Mouse (Mus musculus) hindbrain, embryonic 12.5 days (tissue): ENCODE measurements around the gene Glycam1. TPM values are rescaled to one million over a fixed set of nuclear protein-coding genes. Genes with fewer than 3 reads are reported as not detected.

Source experiments
- ATAC-seq: fragments of 200-750 bp; cut with Nextera tagmentation; 2 replicates; pipeline ENCODE4 v1.8.0; 2017; ENCODE audit warnings: moderate TSS enrichment; ENCODE audit not compliant: low FRiP score
- H3K27ac ChIP-seq: fragments of 300-500 bp; sonication (generic); 2 replicates; pipeline ENCODE4 v1.5.1; 2016; ENCODE audit warnings: mild to moderate bottlenecking
- H3K27me3 ChIP-seq: fragments of 300-500 bp; sonication (generic); 2 replicates; pipeline ENCODE4 v1.6.1; 2016; ENCODE audit warnings: mild to moderate bottlenecking
- H3K36me3 ChIP-seq: fragments of 300-500 bp; sonication (generic); 2 replicates; pipeline ENCODE4 v1.6.1; 2016; ENCODE audit warnings: mild to moderate bottlenecking
- H3K4me1 ChIP-seq: fragments of 300-500 bp; sonication (generic); 2 replicates; pipeline ENCODE4 v1.6.1; 2016
- H3K4me2 ChIP-seq: fragments of 300-500 bp; sonication (generic); replicated peaks from 2 replicates; pipeline ENCODE4 v1.6.1; 2016; ENCODE audit warnings: mild to moderate bottlenecking
- H3K4me3 ChIP-seq: fragments of 300-500 bp; sonication (generic); 2 replicates; pipeline ENCODE4 v1.5.1; 2016; ENCODE audit warnings: mild to moderate bottlenecking
- H3K9ac ChIP-seq: fragments of 300-500 bp; sonication (generic); 2 replicates; pipeline ENCODE4 v1.6.1; 2016; ENCODE audit warnings: mild to moderate bottlenecking, moderate library complexity
- H3K9me3 ChIP-seq: fragments of 300-500 bp; sonication (generic); replicated peaks from 2 replicates; pipeline ENCODE4 v1.6.1; 2016; ENCODE audit warnings: mild to moderate bottlenecking
- WGBS: fragments of 180-500 bp; shearing (Covaris S2); methylation state at CpG from one replicate; pipeline ENCODE4 v1.1.7; 2016; 5-methylcytosine and 5-hydroxymethylcytosine counted together
- polyA plus RNA-seq: library from polyadenylated mRNA; unstranded; fragments of >200 nt; fragmentation: Nextera tagmentation; extraction: Ambion mirVana; gene quantifications from 2 replicates; pipeline ENCODE4 v1.2.1, GENCODE M21; 2016

Gene Glycam1
- polyA plus RNA-seq, 1 experiment from 2014 or later, result not detected

DNA sequence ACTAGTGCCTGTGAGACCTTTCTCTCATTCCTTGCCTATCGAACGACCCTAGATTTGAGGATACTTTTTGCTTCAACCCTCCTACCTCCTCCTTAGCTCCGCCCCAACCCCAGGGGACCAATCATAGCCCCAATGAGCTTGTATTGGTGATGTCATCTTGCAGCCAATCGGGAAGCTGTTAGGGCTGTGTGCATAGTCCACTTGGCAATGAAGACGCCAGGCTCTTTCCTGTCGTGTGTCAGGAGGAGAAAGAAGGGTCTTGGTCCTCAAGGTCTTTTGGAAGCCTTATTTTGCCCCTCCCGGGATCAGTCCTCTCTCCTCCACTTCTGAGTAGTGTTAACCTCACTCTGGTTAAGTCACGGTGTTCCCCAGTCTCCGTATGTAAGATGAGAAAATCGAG, 50.8 kb downstream of the Glycam1 start:
- WGBS, result 3% methylated on average over 10 of the region's 10 CpGs
- peaks cover 2% of the 10 kb centered on the region; the same call in 1 of the 2 replicates for H3K36me3 ChIP-seq
- peak overlapping the region; percentile 30 for H3K4me3 ChIP-seq
- no peaks in the 10 kb centered on the region for H3K9me3 ChIP-seq
- peak overlapping the region; percentile 32; the same call in 1 of the 2 replicates for H3K9ac ChIP-seq
- peaks cover 41% of the 10 kb centered on the region for H3K4me1 ChIP-seq
- ATAC-seq, result peak; percentile 87
- H3K4me2 ChIP-seq, result peak overlapping the region; percentile 49
- H3K27me3 ChIP-seq, result no peaks in the 10 kb centered on the region
- peak overlapping the region; percentile 75 for H3K27ac ChIP-seq

DNA sequence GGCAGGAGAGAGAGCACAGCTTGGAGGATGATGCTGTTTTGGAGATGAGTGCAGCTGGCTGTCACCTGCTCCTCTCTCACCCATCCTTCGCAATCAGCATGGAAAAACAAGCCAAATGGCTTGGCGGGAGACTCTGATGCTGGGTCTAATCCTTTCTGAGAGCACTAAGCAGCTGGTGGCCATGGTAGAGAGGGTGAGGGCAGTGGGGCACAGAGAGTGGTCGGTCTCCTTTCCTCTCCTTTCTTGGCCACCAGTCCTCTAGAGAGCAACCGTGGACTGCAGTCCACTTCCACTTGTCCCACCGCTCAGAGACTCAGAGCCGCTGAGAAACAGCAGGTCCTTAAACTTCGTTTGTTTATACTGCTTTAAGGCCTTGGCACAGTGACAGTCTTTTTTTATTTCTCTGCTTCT, 51.3 kb downstream of the Glycam1 start:
- Histone ChIP-seq H3K27ac (peak overlapping the region; percentile 75), H3K9ac (peak overlapping the region; percentile 15; the same call in 1 of the 2 replicates), H3K4me1 (peaks cover 36% of the 10 kb centered on the region), H3K4me3 (no peak overlapping the region), H3K27me3 (no peaks in the 10 kb centered on the region), H3K4me2 (peak overlapping the region; percentile 49), H3K36me3 (peaks cover 2% of the 10 kb centered on the region; the same call in 1 of the 2 replicates), H3K9me3 (no peaks in the 10 kb centered on the region)
- WGBS, result 6% methylated on average over 7 of the region's 7 CpGs
- ATAC-seq, result peak; percentile 60

Other genes with a start within 250 kb of the Glycam1 start
- 20.5 and 23.8 TPM in 2 replicates for gene Zfp385a, start 225.0 kb downstream of the Glycam1 start, polyA plus RNA-seq
- 26.8 and 27.0 TPM in 2 replicates for gene Itga5, start 198.3 kb downstream of the Glycam1 start, polyA plus RNA-seq
- not detected in 2 replicates for gene Gtsf1, start 134.6 kb downstream of the Glycam1 start, polyA plus RNA-seq
- gene Gtsf2, start 116.6 kb downstream of the Glycam1 start, polyA plus RNA-seq, result not detected in 2 replicates
- 2.1 TPM in 2 replicates for gene Nckap1l, start 111.3 kb downstream of the Glycam1 start, polyA plus RNA-seq
- gene Pde1b, start 62.0 kb downstream of the Glycam1 start, polyA plus RNA-seq, result 51.6 and 54.2 TPM in 2 replicates
- 55.2 and 56.1 TPM in 2 replicates for gene Ppp1r1a, start 27.1 kb downstream of the Glycam1 start, polyA plus RNA-seq
- gene Mucl1, start 190.4 kb upstream of the Glycam1 start, polyA plus RNA-seq, result not detected in 2 replicates